Mouse (Mus musculus) intestine, embryonic 16.5 days (tissue): ENCODE measurements around the gene H3f3b. TPM values are rescaled to one million over a fixed set of nuclear protein-coding genes. Genes with fewer than 3 reads are reported as not detected.

Experiments
- ATAC-seq: fragments of 200-750 bp; cut with Nextera tagmentation; 2 replicates; pipeline ENCODE4 v1.8.0; 2017; ENCODE audit warnings: moderate TSS enrichment, moderate library complexity
- H3K27ac ChIP-seq: fragments of 300-500 bp; sonication (generic); 2 replicates; pipeline ENCODE4 v1.5.1; 2014; ENCODE audit warnings: mild to moderate bottlenecking, low read length
- H3K27me3 ChIP-seq: fragments of 300-500 bp; sonication (generic); replicated peaks from 2 replicates; pipeline ENCODE4 v1.6.1; 2014; ENCODE audit warnings: low read length, control low read depth, mixed read lengths; ENCODE audit not compliant: control insufficient read depth, insufficient read depth
- H3K36me3 ChIP-seq: fragments of 300-500 bp; sonication (generic); 2 replicates; pipeline ENCODE4 v1.6.1; 2014; ENCODE audit warnings: low read length, control low read depth; ENCODE audit not compliant: control insufficient read depth, insufficient read depth
- H3K4me1 ChIP-seq: fragments of 300-500 bp; sonication (generic); 2 replicates; pipeline ENCODE4 v1.6.1; 2014; ENCODE audit warnings: low read length, control low read depth, mixed read lengths; ENCODE audit not compliant: control insufficient read depth, insufficient read depth
- H3K4me2 ChIP-seq: fragments of 300-500 bp; sonication (generic); 2 replicates; pipeline ENCODE4 v1.6.1; 2014; ENCODE audit warnings: low read depth, low read length, control low read depth
- H3K4me3 ChIP-seq: fragments of 300-500 bp; sonication (generic); 2 replicates; pipeline ENCODE4 v1.5.1; 2014; ENCODE audit warnings: mild to moderate bottlenecking, low read length
- H3K9ac ChIP-seq: fragments of 300-500 bp; sonication (generic); 2 replicates; pipeline ENCODE4 v1.6.1; 2014; ENCODE audit warnings: low read depth, low read length
- H3K9me3 ChIP-seq: fragments of 300-500 bp; sonication (generic); 2 replicates; pipeline ENCODE4 v1.6.1; 2016; ENCODE audit warnings: low read length, control low read depth; ENCODE audit not compliant: control insufficient read depth
- WGBS: fragments of 180-500 bp; shearing (Covaris S2); extraction: QIAGEN DNeasy Blood & Tissue Kit; methylation state at CpG from one replicate; pipeline ENCODE4 v1.1.7; 2014; 5-methylcytosine and 5-hydroxymethylcytosine counted together
- polyA plus RNA-seq: library from polyadenylated mRNA; unstranded; fragments of >200 nt; fragmentation: Nextera tagmentation; extraction: Ambion mirVana; gene quantifications from 2 replicates; pipeline ENCODE4 v1.2.1, GENCODE M21; 2015

The H3f3b gene
- polyA plus RNA-seq, 1 experiment from 2014 or later: 1,387 TPM

GRCm38 (mm10) chr11:116055873-116056272 lies 28.1 kb upstream of the H3f3b start:
- no peak for ATAC-seq
- H3K36me3 ChIP-seq: peaks cover 57% of the 10 kb centered on the region
- 92% methylated on average over 11 of the region's 11 CpGs for WGBS
- no peak overlapping the region for H3K4me2 ChIP-seq
- no peaks in the 10 kb centered on the region for H3K27me3 ChIP-seq
- no peak overlapping the region for H3K4me3 ChIP-seq
- no peaks in the 10 kb centered on the region for H3K9me3 ChIP-seq
- no peak overlapping the region for H3K9ac ChIP-seq
- peaks cover 5% of the 10 kb centered on the region; the same call in 1 of the 2 replicates for H3K4me1 ChIP-seq
- no peak overlapping the region for H3K27ac ChIP-seq

- peaks cover 66% of the 10 kb centered on the region for H3K36me3 ChIP-seq
- no peak overlapping the region for H3K27ac ChIP-seq
- no peak overlapping the region for H3K4me2 ChIP-seq
- H3K27me3 ChIP-seq: no peaks in the 10 kb centered on the region
- no peak for ATAC-seq
- H3K9ac ChIP-seq: no peak overlapping the region
- no peaks in the 10 kb centered on the region for H3K4me1 ChIP-seq
- no peak overlapping the region for H3K4me3 ChIP-seq
- 91% methylated on average over 9 of the region's 9 CpGs for WGBS
- H3K9me3 ChIP-seq: no peaks in the 10 kb centered on the region
Observed at GRCm38 (mm10) chr11:116053510-116054229, 25.9 kb upstream of the H3f3b start.

- Histone ChIP-seq H3K4me2 (no peak overlapping the region), H3K36me3 (peaks cover 55% of the 10 kb centered on the region), H3K27ac (no peak overlapping the region), H3K4me1 (no peaks in the 10 kb centered on the region), H3K9me3 (no peaks in the 10 kb centered on the region), H3K27me3 (no peaks in the 10 kb centered on the region), H3K4me3 (no peak overlapping the region), H3K9ac (no peak overlapping the region)
- ATAC-seq: no peak
- 84% methylated on average over 4 of the region's 4 CpGs for WGBS
Observed at GRCm38 (mm10) chr11:116050196-116050595, 22.4 kb upstream of the H3f3b start.

GRCm38 (mm10) chr11:116049610-116050009 lies 21.8 kb upstream of the H3f3b start:
- no peak overlapping the region for H3K9ac ChIP-seq
- H3K27me3 ChIP-seq: no peaks in the 10 kb centered on the region
- H3K4me1 ChIP-seq: no peaks in the 10 kb centered on the region
- H3K36me3 ChIP-seq: peaks cover 50% of the 10 kb centered on the region
- WGBS: 79% methylated on average over 2 of the region's 2 CpGs
- H3K4me2 ChIP-seq: no peak overlapping the region
- no peaks in the 10 kb centered on the region for H3K9me3 ChIP-seq
- ATAC-seq: no peak
- H3K4me3 ChIP-seq: no peak overlapping the region
- H3K27ac ChIP-seq: no peak overlapping the region

GRCm38 (mm10) chr11:116045173-116045572 lies 17.4 kb upstream of the H3f3b start:
- Histone ChIP-seq H3K36me3 (peaks cover 30% of the 10 kb centered on the region), H3K4me3 (no peak overlapping the region), H3K4me1 (no peaks in the 10 kb centered on the region), H3K4me2 (no peak overlapping the region), H3K27me3 (no peaks in the 10 kb centered on the region), H3K9me3 (no peaks in the 10 kb centered on the region), H3K27ac (no peak overlapping the region), H3K9ac (no peak overlapping the region)
- 95% methylated on average over 6 of the region's 6 CpGs for whole genome bisulfite sequencing
- ATAC-seq: no peak

- H3K9ac ChIP-seq: no peak overlapping the region
- H3K4me3 ChIP-seq: no peak overlapping the region
- H3K9me3 ChIP-seq: no peaks in the 10 kb centered on the region
- peaks cover 13% of the 10 kb centered on the region for H3K36me3 ChIP-seq
- no peaks in the 10 kb centered on the region for H3K27me3 ChIP-seq
- WGBS: 96% methylated on average over 1 of the region's 1 CpGs
- H3K4me1 ChIP-seq: no peaks in the 10 kb centered on the region
- H3K4me2 ChIP-seq: no peak overlapping the region
- ATAC-seq: no peak
- H3K27ac ChIP-seq: no peak overlapping the region
Observed at GRCm38 (mm10) chr11:116043286-116043685, 15.5 kb upstream of the H3f3b start.

GRCm38 (mm10) chr11:116042372-116043138 lies 14.8 kb upstream of the H3f3b start:
- H3K27ac ChIP-seq: no peak overlapping the region
- no peaks in the 10 kb centered on the region for H3K9me3 ChIP-seq
- no peak for ATAC-seq
- no peak overlapping the region for H3K4me2 ChIP-seq
- H3K36me3 ChIP-seq: peaks cover 10% of the 10 kb centered on the region; the same call in 1 of the 2 replicates
- no peak overlapping the region for H3K4me3 ChIP-seq
- H3K4me1 ChIP-seq: no peaks in the 10 kb centered on the region
- WGBS: 80% methylated on average over 5 of the region's 5 CpGs
- H3K27me3 ChIP-seq: no peaks in the 10 kb centered on the region
- no peak overlapping the region for H3K9ac ChIP-seq

GRCm38 (mm10) chr11:116041833-116042232 lies 14.1 kb upstream of the H3f3b start:
- Histone ChIP-seq H3K4me3 (no peak overlapping the region), H3K4me1 (no peaks in the 10 kb centered on the region), H3K4me2 (no peak overlapping the region), H3K27ac (no peak overlapping the region), H3K9ac (no peak overlapping the region), H3K36me3 (peaks cover 10% of the 10 kb centered on the region; the same call in 1 of the 2 replicates), H3K27me3 (no peaks in the 10 kb centered on the region), H3K9me3 (no peaks in the 10 kb centered on the region)
- no peak for ATAC-seq
- 99% methylated on average over 2 of the region's 2 CpGs for WGBS

- H3K4me3 ChIP-seq: no peak overlapping the region
- no peak overlapping the region for H3K27ac ChIP-seq
- no peak overlapping the region for H3K4me2 ChIP-seq
- H3K9ac ChIP-seq: no peak overlapping the region
- 88% methylated on average over 6 of the region's 6 CpGs for WGBS
- H3K4me1 ChIP-seq: no peaks in the 10 kb centered on the region
- H3K36me3 ChIP-seq: peaks cover 8% of the 10 kb centered on the region; the same call in 1 of the 2 replicates
- H3K27me3 ChIP-seq: no peaks in the 10 kb centered on the region
- no peak for ATAC-seq
- H3K9me3 ChIP-seq: no peaks in the 10 kb centered on the region
Observed at GRCm38 (mm10) chr11:116040593-116040992, 12.8 kb upstream of the H3f3b start.
